Mouse (Mus musculus): ENCODE measurements around the gene Gp1ba.

The Gp1ba gene

DNA sequence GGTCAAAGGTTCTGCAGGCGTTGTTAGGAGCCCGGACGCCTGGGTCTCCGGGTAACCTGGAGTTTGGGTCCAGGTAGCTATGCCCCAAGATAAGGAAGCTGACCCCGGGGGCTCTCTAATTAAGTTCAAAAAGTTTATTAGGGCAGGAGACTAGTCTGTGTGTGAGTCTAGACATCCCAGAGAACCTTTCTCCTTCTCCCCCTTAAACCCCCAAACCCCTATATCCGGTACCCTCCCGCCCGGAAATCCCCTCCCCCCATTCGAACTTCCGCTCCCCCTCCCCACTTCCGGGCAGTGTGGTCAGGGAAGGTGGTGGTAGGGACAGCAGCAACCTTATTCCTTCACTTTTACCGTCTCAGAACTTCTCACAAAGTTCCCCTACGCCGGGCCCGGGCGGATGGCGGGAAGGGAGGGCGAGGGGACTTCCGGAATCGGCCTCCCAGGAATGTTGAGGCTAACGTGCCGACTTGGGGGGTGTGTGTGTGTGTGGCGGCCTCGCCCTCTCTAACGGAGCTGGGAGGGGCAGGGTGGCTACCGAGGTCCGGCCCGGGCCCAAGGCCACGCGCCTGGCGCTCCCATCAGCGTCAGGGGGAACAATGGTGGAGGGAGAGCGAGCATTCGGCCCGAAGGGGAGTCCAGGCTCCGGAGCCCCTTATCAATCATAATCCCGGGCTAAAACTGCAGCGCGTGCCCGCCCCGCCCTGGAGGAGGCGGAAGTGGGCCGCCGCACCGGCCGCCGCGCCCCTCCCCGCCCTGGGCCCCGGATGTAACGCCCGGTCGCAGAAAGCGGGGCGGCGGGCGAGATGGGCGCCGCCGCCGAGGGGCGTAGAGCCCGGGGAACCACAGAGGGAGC, 14.6 kb downstream of the Gp1ba start:
- peak; percentile 77 to 78 for DNase-seq

DNA sequence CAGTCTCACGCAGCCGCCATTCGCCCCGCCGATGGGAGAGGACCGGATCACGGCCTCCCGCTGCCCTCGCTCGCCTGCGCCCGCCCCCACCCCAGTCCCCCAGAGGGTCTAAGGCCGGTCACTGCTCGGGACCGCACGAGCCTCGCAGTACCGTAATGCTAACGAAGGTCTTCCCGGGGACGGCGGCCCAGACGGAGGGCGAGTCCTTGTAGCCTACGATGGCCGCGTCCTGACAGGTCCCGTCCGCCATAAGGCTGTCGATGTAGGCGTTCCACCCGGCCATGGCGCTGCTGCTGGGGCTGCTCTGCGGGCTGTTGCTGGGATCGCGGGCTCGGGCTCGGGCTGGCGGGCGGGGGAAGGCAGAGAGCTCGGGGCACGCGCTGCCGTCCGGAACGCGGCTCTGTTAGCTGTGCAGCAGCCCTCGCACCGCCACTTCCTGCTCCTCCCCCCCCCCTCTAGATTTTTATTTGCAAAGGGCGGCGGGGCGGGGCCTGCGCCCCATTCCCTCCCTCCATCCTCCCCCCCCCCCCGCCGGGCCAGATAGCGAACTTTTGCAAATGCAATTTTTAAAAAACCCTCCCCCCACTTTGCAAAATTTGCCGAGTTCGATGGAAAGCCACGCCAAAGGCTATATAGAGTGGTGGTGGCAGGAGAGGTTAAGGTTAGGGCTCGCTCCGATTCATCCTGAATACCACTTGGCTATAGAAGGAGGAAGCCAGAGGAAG, 15.4 kb downstream of the Gp1ba start, which contains the start of gene Pfn1:
Pfn1 (minus strand) TSS at position 447 of the 725 bp plus-strand sequence.
- DNase-seq: peak; percentile 83 to 86

DNA sequence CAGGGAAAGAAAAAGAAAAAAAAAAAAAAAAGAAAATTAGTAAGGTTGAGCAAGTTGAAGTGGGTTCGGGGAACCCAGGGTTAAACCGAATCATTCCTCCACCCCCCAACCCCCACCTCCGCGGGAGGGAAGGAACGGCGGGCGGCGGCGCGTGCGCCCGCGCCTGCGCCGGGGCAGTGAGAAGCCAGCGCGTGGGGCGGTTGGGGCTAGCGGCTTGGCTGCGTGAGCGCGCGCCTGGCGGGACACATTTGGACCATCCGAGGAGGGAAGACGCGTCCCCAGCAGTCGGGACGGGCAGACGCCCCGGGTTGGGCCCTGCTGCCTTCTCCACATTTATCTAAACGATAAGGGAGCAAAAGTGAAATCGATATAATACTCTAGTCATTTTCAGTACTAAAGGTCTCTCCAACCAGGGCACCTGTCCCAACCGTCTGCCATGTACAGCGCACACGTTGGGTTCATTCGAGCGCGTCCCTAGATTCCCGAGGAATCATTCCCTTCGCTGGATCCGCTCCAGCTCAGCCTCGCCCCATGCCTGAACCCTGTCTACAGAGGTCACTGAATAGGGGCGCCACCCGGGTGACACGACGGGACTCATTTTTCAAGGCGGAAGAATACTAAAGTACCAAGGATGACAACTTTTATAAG, 16.1 kb downstream of the Gp1ba start:
- peak; percentile 89 to 92 for DNase-seq

DNA sequence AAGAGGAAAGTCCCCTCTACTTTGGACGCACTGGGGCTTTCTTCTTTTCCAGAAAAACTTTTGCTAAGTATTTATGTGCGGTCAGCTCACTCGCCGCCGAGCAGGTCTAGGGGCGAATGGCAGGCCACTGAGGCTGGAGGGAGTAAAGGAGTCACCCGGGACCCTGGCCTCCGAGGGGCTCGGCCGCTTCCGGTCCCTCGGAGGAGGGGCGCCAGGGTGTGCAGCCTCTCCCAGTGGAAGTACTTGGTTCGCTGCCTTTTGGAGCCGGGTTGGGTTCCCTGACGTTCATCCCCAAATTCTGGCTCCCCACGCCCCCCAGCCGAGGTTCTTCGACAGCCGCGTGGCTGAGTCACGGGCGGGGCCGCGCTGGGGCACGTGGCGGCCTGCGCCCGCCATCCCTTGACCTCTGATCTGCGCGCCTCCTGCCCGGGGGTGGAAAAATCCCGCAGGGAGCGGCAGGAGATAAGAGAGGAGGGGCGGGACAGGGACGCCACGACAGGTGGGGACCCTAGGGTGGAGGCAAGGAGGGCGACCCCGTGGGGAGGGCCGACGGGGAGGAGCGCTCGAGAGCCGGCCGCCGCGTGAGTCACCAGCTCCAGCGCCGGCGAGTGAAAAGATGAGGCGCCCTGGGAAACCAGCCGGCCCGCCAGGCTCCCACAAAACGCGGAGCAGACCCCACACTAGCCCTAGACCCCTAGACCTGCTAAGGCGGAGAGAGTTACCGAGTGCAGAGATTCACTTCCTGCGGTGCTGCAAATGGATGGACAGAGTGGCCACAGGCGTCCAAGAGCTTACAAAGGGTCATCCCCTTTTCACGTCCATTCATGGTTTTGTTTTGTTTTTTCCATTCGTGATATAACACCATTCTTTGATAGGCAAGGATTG, 16.9 kb downstream of the Gp1ba start:
- DNase-seq: peak; percentile 49 to 65

DNA sequence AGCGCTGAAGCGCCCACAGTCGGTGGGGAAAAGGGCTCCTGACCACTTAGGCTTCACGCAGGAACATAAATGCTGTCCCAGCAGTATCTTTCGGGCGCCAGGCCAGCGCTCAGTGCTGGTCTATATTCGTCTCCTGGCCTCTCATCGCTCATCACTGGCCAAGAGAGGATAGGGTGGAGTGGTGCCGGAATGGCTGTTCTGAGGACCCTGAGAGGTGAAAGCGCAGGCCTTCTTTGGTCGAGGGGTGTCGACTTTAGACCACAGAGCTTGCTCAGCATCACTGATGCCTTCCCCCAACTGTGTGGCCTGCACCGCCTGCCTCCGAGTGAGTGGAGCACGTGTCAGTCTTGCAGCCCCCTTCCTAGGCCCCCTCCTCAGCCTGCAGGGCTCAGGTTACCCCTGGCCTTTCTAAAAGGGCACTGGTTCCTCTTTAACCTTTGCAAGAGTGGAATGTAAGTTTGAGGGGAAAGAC, 17.6 kb downstream of the Gp1ba start:
- peak; percentile 66 to 77 for DNase-seq

DNA sequence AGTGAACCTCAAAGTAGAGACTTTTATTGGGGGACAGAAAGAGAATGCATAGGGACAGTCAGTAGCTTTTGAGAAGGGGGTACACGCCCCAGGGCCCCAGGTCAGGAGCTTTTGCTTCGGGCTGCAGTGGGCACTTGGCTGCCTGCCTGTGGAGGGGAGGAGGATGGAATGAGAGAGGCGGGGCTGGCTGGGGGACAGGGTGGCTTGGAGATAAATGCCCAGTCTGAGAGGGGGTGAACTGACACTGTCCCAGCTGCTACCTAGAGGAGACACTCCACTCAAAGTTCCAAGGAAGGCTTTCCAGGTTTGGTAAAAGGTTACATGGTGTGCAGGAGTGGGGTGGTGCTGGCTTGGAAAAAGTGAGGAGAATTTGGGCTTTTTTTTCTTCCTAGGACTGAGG, 18.0 kb downstream of the Gp1ba start, which contains the start of gene Eno3:
Eno3 (plus strand) TSS at position 239 of the 400 bp plus-strand sequence.
- DNase-seq: peak in 1 of 2 experiments; percentile 53

DNA sequence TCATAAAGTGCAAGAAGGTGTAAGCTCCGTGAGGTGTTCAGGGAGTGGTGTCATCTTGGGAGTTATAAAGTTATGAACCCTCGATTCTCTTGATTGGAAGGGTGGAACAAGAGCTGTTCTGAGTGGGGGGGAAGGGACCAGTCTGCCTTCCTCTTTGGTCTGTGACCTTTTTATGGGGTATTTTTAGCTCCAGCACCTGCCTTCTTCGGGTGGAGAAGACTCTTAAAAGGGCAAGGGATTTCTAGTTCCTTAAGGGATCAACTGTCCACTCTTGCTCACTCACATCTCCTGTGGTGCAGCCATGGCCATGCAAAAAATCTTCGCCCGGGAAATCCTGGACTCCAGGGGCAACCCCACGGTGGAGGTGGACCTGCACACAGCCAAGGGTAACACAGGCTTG, 18.7 kb downstream of the Gp1ba start:
- DNase-seq: peak in 1 of 2 experiments; percentile 4

DNA sequence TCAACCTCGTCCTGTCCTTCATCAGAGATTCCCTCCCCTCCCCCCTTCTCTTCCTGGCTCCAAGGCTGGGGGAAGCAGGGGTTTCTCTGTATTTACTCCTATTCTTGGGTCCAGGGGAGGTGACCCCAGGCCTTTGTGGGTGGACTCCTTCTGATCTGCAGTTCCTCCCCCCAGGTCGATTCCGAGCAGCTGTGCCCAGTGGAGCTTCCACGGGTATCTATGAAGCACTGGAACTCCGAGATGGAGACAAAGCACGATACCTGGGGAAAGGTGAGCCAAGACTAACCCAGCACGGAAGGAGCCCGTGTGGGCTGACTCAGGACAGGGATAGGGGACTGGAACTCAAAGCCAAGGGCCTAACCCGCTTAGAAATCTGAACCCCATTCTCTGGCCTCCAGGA, 19.1 kb downstream of the Gp1ba start:
- DNase-seq: no peak

DNA sequence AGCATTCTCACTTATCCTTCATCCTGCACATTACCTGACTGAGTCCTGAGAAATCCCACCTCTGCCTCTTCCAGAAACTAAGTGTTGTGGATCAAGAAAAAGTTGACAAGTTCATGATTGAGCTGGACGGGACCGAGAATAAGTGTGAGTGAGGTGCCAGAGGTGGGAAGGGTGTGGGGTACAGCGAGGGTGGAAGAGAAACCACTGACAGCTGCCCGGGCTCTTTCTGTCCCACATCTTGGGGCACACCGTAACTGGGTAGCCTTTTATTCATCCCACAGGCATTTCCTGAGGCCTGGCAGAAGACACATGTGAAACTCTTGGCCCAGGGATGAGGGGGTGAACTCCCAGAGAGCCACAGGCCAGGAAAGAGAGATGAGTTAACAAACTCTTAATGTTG, 19.6 kb downstream of the Gp1ba start:
- DNase-seq: no peak

DNA sequence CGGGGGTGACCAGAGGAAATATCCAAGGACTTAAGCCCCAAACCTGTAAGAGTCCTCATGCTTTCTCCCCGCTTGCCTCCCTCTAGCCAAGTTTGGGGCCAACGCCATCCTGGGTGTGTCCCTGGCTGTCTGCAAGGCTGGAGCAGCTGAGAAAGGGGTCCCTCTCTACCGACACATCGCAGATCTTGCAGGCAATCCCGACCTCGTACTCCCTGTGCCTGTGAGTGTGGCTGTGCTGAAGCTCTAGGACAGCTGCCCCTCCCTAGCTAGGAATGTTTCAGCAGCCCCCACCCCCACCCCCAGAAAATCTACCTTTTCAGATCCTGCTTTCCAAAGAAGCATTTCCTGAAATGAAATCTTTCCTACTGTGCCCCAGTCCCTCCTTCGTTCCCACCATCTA, 20.0 kb downstream of the Gp1ba start:
- DNase-seq: no peak

DNA sequence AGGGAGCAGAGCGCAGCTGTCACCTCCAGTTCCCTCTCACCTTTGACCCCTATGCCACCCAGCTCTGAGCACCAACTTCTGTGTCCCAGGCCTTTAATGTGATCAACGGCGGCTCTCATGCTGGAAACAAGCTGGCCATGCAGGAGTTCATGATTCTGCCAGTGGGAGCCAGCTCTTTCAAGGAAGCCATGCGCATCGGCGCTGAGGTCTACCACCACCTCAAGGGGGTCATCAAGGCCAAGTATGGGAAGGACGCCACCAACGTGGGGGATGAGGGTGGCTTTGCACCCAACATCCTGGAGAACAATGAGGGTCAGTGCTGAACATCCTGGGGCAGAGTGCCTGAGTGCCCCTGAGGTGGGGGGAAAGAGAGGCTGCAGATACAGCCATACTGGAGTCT, 21.6 kb downstream of the Gp1ba start:
- no peak for DNase-seq

DNA sequence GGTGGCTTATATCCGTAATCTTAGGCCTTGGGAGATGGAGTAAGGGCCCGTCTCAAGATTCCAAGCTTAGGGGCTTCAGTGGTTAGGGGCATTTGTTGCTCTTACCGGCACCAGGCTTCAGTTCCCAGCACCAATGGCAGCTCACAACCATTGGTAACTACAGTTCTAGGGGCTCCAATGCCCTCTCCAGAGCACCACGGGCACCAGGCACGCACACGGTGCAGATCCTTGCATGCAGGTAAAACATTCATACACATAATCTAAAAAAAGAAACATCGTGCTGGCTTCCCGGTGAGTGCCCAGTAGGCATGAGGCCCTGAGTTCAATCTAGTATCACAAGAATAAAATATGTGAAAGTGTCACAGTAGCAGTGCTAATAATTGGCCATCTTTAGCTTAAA, 24.2 kb downstream of the Gp1ba start:
- DNase-seq: no peak

DNA sequence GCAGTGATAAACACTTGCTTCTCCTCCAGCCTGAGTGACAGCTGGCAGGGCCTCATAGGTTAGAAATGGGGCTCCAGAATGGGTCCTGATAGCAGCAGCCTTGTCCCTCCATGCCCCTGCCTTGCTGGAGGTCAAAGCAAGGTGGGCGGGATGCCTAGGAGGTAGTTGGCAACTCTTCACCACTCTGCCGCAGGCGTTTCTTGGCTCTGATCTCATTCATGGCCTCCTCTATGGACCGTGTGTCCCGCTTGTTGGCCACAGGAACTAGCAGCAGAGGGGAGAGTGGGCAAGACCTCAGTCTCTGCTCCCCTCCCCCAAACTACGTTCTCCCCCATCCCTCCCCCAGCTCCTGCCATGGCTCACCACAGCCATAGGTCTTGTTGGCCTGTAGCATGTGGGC, 25.0 kb downstream of the Gp1ba start:
- DNase-seq: no peak

DNA sequence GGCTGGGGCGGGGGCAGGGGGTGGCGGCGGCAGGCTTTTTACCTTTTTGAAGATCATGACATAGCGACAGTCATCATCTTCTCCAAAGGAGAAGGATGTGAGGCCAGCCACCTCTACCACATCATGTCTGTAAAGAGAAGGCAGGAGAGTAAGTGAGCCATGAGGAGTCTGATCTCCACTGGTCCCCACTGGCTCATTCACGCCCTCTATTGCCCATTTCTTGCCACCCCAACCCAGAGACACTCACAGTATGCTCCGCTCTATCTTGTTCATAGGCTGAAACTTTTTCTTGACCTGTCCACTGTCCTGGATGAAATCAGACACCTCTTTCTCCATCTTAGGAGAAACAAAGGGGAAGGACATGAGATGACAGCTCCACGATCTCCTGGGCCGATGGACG, 25.8 kb downstream of the Gp1ba start:
- no peak for DNase-seq

DNA sequence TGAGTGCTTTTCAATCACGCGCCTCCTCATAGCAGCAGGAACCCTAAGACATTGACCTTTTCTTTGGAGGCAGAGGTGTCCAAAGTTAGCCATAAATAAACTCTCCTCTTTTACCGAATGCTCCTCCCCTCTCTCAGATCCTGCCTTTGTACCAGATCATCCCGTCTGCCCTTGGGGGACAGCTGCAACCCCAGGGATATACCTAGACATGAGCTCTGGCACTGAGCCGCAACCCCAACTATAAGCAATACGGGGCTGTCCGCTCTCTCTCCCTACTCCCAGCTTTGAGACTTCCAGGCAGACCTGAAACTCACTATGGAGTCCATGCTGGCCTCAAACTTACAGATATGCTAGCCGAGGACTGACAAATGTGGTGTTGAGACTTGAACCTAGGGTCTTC, 27.8 kb downstream of the Gp1ba start:
- no peak for DNase-seq

DNA sequence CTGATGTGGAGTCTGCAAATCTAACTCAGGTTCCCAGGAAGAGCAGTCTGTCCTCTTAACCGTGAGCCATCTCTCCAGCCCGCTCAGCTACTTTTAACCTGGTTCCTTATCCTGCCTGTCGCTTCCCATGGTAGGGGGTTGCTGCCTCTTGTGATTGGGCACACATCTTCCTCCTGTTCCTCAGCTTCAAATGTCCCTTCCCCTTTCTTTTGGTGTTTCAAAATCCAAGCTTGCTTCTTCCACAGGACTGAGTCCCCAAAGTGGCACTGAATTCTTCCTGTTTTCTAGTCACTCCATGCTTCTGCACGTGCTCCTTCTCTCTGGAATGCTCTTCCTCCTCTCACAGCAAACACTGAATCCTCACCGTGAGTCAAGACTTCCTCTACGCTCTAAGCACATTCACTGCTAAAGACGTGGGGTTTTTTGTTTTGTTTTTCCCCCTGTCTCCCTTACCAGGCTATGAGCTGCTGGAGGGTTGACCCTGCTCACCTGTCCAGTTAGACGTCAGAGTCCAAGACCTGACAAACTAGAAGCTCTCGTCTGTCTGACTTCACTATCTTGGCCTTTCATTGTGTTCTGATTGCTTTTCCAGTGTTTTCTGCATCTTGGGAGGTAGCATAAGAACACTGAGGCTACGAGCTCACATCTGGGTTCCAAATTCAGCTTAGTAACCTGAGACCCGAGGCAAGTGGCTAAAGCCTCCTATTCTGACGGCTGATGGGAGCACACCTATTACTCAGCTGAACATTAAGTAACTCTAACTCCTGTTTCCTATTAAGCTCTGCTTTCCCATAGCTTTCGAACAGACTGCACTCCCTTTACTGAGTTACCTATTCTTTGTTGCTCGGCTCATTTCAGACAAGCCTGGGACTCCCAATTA, 28.6 kb downstream of the Gp1ba start:
- DNase-seq: no peak

DNA sequence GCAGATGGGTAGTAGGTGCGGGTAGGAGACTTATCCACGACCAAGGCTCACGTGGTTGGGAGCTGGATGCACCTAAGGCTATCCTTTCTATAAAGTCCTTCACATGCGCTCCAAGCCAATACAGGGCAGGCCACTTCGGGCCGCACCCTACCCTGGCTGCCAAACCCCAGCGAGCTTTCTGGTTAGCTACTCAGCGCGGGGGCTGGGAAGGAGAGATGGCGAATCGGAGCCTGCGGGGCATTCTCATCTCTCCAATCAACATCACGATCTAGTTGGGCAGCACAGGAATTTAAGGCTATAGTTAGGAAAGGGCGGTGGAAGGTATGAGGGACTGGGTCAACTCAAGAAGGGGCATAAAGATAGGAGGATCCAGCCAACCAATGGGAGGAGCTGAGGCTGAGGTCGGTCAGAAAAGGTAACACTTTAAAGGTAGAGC, 29.4 kb downstream of the Gp1ba start:
- peak; percentile 87 for DNase-seq

DNA sequence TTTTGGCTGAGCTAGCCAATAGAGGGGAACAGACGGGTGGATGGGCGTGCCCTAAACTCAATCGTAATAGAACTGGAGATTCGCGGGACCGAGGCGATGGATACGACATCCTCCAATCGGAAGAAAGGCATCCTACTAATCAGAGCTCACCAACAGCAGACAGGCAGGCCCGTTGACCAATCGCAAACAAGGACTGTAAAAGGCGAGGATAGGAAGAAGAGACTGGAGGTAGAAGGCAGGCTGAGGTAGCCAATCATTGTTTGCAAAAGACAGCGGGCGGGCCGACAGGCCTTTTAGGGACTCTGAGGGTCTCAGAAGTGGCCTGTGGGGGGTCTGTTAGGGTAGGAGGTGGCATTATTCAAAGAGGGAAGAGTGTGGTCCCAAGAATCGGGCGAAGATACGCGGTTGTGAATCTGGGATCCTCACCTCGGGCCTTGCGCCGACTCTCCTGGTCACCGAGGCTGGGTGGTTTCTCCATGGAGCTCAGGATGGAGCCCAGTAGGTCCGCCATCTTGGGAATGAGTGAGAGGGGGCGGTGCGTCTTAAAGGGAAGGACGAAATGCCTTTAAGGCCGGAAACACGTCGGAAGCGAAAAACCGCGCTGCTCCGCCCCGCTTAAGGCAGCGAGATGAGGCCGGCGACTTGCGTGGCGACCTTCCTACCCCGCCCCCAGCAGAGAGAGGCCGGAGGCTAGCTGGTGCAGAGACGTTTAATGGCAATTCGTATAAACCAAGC, 30.0 kb downstream of the Gp1ba start, which contains the start of gene Spag7:
Spag7 (minus strand) TSS at position 646 of the 735 bp plus-strand sequence.
- peak; percentile 96 for DNase-seq

DNA sequence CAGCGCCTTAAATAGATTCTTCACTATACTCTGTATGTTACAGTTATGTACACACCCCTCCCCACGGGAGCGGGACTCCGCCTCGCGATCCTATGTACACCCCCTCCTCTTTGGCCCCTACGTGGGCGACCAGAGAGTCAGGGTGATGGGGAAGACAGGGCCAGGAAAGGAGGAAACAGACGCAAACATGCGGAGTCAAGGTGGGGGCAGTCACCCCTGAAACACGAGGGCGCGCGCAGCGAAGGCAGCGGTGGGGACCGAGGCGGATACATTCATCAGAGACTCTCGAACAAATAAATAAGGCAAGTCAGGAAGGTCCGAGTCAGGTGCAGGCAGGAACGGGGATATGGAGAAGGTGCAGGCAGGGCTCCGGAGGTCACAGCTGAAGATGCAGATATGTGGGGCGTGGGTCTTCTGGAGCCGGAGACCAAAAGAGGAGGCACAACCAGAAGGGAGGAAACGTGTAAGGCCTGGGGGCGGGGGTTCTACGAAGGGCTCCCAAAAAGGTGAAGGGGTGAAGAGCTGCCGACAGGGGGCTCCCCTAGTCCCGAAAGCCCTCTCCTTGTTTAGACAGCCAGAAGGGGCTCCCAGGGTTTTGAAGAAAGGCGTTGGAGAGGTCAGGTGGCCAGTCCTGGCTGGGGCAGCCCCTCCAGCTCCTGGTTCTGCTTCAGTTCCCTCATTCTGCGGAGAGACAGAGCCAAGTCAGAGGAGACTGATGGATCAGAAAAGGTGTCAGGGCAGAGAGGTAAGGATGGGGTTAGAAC, 30.8 kb downstream of the Gp1ba start:
- DNase-seq: peak; percentile 83 to 87

Data from cerebellum, postnatal 14 days (tissue).